Mouse (Mus musculus) left cerebral cortex, postnatal 14 days (tissue): Measurements from ENCODE around the gene Thsd7a. TPM values are rescaled to one million over a fixed set of nuclear protein-coding genes. Genes with fewer than 3 reads are reported as not detected.

Experiments used
- DNase-seq, 2 experiments: peaks; one replicate each; pipeline ENCODE4 v3.0.0; 2021 to 2022; ENCODE audit warnings: low spot score in 2 of 2, mixed read lengths in 1 of 2
- intact Hi-C: fragments of 180-260 bp; cut with DNase I; formaldehyde crosslinking; loops from one replicate; pipeline ENCODE4 v1.15.1; 2025
- long read RNA-seq, 2 experiments: library from polyadenylated mRNA; stranded (forward); transcript quantifications; one replicate each; pipeline ENCODE4 v2.0.0; 2021
- total RNA-seq, 2 experiments: library from RNA; stranded (reverse); gene quantifications; 2 replicates each; pipeline ENCODE4 v1.2.3; 2021

The Thsd7a gene
- total RNA-seq: 10 to 100 TPM; 48.0 to 58.4 TPM
- long read RNA-seq, experiment 1, partial matches to known transcripts: 4 of 6 reads
- long read RNA-seq, experiment 1, other reads (novel, unspliced or antisense): 2 of 6 reads
- long read RNA-seq, experiment 2, partial matches to known transcripts: 2 of 8 reads
- long read RNA-seq, experiment 2, other reads (novel, unspliced or antisense): 6 of 8 reads

DNA sequence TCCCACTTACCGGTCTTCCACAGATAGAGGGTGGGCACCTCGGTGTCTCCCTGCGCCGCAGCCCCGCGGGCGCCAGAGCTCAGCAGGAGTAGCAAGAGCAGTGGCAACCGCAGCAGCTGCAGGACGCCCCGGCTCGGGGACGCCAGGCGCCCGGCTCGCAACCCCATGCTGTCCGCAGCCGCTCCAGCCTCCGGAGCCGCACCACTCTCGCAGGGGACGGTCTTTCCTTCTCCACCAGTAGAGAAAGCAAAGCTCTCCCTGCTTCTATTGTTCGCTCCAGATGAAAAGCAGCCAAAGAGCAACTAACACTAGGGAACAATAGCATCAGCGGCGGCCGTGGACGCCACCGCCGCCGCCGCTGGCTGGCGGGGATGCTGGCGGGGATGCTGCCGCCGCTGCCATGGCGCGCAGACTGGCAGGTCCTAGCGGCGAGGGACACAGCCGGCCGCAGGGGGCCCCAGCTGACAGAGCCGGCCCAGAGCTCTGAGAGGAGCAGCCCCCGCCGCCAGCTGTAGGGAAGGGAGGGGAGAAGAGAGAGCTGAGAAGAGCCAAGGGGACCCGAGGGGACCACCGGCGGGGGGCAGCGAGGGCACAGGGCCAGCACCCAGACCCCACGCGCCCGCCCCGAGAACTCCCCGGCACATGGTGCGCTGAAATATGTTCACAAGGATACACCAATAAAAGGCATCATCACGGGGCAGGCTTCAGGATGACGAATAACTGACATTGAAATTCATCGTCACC lies at the start of gene Thsd7a:
TSS of gene Thsd7a (minus strand) at position 624 of the 744 bp plus-strand sequence.
- intact Hi-C loops: loop anchor here (5.0 kb wide), 1 partner anchor 397 kb away; no protein-coding TSS in a partner anchor
- peak; percentile 24 to 58 for DNase-seq

DNA sequence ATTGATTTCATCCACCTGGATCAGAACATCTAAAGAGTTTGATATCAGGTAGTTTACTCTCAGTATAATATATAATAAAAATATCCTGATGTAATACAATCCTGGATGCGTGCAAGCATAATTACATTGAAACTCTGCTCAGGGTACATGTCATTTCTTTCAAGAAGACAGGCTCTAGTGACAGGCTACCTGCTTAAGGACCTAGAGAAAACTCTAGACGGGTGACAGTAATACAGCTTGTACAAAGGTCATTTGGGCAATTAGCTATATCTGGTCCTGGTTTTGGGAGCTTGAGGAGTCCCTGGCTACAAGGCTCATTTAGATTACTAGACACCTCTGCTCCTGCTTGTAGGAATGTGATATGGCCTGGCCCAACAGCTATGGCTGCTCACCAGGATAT lies 37.9 kb upstream of the Thsd7a start:
- intact Hi-C loops: no loop called here
- DNase-seq: no peak

GRCm38 (mm10) chr6:12786378-12786982 lies 37.3 kb upstream of the Thsd7a start:
- intact Hi-C loops: no loop called here
- no peak for DNase-seq

- intact Hi-C loops: no loop called here
These were observed 35.9 kb upstream of the Thsd7a start for GRCm38 (mm10) chr6:12784918-12785618.

DNA sequence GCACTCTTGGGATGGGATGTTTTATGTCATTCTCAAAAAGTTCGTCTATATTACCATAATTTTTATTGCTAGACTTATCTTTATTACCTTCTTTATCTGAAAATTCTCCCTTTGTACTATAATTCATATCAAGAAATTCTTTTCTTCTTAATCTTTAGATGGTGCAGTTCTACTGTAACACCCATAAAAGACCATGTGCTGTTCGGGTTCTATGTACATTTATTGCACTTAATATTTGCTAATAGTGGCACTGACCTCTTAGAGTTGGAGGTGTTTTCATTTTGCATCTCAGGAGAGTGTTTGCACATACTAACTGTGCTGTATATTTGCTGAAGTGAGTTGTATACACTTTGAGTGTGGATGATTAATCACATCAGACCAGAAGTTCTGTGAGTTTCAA lies 23.6 kb upstream of the Thsd7a start:
- intact Hi-C loops: no loop called here
- no peak for DNase-seq

More at GRCm38 (mm10) chr6:12784918-12785618, 35.9 kb upstream of the Thsd7a start:
- DNase-seq: no peak

DNA sequence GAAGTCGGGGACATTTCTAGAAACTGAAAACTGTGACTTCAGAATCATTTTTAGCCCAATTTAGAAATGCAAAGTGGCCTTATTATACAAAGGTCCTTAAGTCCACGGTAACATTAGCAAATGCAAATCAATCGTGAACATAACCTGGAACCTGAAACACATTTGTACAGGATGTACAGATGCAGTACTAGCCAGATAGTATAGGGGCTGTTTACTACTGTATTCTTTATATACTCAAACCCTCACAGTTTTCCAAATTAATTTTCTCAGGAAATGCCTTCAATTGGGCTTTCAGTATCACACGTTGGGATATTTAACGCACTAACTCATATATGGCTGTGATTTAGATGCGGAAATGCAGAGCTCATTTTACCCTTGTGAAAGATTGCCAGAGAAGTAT lies 16.0 kb upstream of the Thsd7a start:
- DNase-seq: no peak
- intact Hi-C loops: no loop called here

GRCm38 (mm10) chr6:12764606-12765005 lies 15.4 kb upstream of the Thsd7a start:
- intact Hi-C loops: no loop called here
- DNase-seq: no peak

- intact Hi-C loops: no loop called here
- no peak for DNase-seq
These were observed 14.6 kb upstream of the Thsd7a start for GRCm38 (mm10) chr6:12763816-12764215.

DNA sequence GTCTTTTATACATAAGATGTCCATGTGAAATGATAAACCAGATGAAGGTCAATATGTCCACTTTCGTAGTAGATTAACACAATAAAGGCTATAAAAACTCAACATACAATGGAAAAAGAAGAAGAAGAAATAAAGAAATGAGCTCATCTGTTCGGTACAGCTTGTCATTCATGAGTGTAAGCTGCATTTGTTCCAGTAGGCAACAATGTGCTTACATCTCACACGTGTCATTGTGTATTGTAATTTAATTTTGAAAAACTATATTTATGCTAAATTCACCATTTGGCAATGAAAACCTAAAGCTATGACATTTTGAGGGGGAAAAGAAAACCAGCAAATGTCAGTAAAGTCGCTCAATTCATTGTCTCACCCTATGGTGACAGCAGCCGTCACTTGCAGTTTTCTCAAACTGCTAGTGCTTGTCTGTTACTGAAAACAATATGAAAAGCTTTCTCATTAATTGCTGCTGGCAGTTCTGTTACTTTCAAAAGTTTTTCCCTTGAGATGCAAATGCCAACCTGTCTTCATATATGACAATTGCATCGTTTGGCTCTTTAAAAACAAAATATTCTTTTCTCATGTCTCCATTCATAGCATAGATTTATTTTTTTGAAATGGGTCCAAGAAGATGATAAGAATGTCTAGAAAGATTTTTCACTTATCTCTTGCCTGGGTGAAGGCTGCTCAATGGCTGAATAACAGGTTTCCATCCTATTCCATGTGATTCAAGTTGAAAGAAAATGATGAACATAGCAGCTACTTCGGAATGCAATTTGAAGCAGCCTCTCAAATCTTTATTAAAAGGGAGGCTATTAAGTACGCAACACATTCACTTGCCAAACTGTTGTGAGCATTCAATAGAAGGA lies 10.4 kb upstream of the Thsd7a start:
- DNase-seq: no peak
- intact Hi-C loops: loop anchor here (10.0 kb wide), 2 partner anchors 395 to 515 kb away; no protein-coding TSS in a partner anchor

DNA sequence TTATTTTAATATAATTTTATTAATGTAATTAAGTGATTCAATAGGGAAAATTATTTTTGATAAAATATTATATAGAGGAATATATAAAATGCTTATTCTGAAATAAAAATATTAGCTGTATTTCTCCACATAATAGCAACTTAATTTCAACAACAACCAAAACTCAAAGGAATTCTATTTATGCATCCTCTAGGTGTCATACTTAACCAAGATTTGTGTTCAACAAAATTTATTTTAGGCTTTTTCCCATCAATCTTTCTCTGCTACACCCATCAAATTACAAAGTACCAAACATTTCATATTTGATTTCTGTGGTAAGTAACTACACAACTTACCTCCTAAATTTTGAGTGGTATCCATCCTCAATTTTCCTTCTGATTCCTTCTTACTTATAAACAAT lies 3.1 kb upstream of the Thsd7a start:
- no peak for DNase-seq
- intact Hi-C loops: loop anchor here (10.0 kb wide), 2 partner anchors 403 to 523 kb away; no protein-coding TSS in a partner anchor

GRCm38 (mm10) chr6:12750441-12750840 lies 1.2 kb upstream of the Thsd7a start:
- intact Hi-C loops: loop anchor here (10.0 kb wide), 2 partner anchors 404 to 524 kb away; no protein-coding TSS in a partner anchor
- no peak for DNase-seq

GRCm38 (mm10) chr6:12749531-12750210 lies 461 bp upstream of the Thsd7a start:
- intact Hi-C loops: loop anchor here (5.0 to 10.0 kb wide), 3 partner anchors 397 to 525 kb away; no protein-coding TSS in a partner anchor
- no peak for DNase-seq

- DNase-seq: peak; percentile 5 to 7
- intact Hi-C loops: loop anchor here (5.0 kb wide), 1 partner anchor 396 kb away; no protein-coding TSS in a partner anchor
These were observed 790 bp downstream of the Thsd7a start for GRCm38 (mm10) chr6:12748454-12748786.

GRCm38 (mm10) chr6:12747856-12748450 lies 1.3 kb downstream of the Thsd7a start:
- peak; percentile 18 to 40 for DNase-seq
- intact Hi-C loops: loop anchor here (5.0 kb wide), 1 partner anchor 396 kb away; no protein-coding TSS in a partner anchor

DNA sequence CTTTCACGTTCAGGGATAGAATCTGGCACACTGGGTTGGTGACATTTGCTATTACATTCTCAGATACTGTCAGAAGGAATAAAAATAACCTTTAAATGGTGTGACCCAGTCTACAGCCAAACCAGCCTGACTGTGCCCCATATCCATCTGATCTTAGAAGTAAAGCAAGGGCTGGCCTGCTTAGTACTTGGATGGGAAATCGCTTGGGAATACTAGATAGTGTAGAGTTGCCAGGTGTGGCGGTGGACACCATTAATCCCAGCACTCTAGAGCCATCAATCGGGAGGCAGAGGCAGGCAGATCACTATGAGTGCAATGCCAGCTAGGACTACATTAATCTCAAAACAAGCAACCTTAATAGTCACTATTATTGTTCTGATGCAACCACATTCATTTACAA lies 6.4 kb downstream of the Thsd7a start:
- intact Hi-C loops: no loop called here
- no peak for DNase-seq

- no peak for DNase-seq
- intact Hi-C loops: no loop called here
These were observed 15.3 kb downstream of the Thsd7a start for GRCm38 (mm10) chr6:12733924-12734323.

DNA sequence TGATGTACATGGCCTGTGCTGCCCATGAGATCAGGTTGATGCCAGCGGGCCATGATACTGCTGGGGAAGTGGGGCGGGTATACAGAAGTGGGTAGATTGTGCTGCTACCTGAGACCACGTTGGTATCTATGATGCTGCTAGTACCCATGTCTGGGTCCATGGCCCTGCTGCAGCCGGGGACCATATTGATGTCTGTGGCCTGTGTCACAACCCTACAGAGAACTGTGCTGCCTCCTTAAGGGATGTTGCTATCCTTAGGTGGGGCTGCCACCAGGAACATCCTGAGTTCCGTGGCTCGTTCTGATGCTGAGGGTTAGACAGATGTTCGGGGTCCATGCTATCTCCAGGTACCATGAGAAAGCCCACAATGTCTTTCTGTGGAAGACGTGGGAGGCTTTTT lies 33.1 kb downstream of the Thsd7a start:
- DNase-seq: no peak
- intact Hi-C loops: no loop called here

- no peak for DNase-seq
- intact Hi-C loops: no loop called here
These were observed 36.6 kb downstream of the Thsd7a start for GRCm38 (mm10) chr6:12712581-12712980.
